Mouse (Mus musculus) right cerebral cortex, postnatal 4 days (tissue): ENCODE measurements at regions not wholly inside any gene's neighbourhood (a gene's known extent, or its start where the extent isn't known, plus 50 kb on each side); places are given as distances from the start of the nearest gene placed in this dataset.

Experiments used
- DNase-seq: peaks from one replicate; pipeline ENCODE4 v3.0.0-alpha.2; 2022

GRCm38 (mm10) chr6:66012675-66013074, 60.3 kb downstream of the 4930544G11Rik start:
- no peak for DNase-seq

GRCm38 (mm10) chr6:66023531-66023930, 71.1 kb downstream of the 4930544G11Rik start:
- no peak for DNase-seq

DNA sequence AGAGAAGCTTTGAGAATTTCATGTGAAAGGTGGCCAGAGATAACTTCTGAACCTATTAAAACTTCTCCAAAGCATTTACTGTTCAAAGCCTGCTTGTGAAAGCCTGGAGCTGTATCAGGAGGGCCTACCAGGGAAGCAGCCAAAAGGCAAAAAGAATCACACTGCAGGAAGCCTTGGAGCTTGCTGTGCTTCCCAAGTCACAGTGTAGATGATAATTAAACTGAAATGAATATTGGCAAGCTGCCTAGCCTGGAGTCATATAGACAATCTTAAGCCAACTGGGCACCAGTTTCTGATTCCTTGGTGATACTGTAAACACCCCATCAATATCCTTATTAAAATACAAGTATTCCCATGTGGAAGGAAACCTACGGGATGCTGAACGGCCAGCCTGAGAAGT, 84.4 kb downstream of the 4930544G11Rik start:
- no peak for DNase-seq

DNA sequence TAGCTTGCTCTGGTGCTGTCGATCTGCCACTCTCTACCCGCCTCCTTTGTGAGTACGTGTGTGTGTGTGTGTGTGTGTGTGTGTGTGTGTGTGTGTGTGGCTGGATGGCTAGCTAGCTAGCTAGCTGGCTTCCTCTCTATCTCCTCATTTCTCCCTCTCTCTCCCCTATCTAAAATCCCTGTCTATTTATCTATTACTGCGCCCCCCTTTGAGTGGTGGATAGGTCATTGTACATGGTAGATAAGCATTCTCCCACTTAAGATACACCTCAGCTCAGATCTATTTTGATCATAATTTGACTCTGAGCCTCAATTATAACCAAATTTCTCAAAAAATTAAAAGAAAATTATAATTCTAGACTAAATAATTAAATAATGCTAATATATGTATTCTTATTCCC, 99.4 kb downstream of the 4930544G11Rik start:
- DNase-seq = no peak

GRCm38 (mm10) chr6:66052386-66052785, 100.0 kb downstream of the 4930544G11Rik start:
- DNase-seq = no peak

GRCm38 (mm10) chr6:66053197-66053596, 100.8 kb downstream of the 4930544G11Rik start:
- no peak for DNase-seq

DNA sequence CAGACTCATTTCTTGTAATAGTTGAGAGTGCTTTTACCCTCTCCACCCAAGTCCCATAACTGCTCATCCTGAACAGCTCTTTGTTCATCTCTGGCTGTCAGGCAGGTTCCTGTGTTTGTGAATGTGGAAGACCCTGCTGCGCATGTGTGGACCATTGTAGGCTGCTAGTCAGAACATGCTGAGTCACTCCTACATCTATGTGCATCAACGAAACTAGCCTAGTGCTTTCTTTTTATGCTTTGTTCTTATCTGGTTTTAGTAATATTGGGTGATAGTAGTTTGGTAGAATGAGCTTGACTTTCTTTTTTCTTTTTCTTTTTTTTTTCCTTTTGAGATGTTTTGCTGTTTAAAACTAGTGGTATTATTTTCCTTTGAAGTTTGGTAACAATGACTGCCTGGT, 116.5 kb downstream of the 4930544G11Rik start:
- DNase-seq = no peak

GRCm38 (mm10) chr6:66077445-66077844, 125.0 kb downstream of the 4930544G11Rik start:
- DNase-seq = no peak

GRCm38 (mm10) chr6:66078769-66079168, 126.4 kb downstream of the 4930544G11Rik start:
- DNase-seq = no peak

DNA sequence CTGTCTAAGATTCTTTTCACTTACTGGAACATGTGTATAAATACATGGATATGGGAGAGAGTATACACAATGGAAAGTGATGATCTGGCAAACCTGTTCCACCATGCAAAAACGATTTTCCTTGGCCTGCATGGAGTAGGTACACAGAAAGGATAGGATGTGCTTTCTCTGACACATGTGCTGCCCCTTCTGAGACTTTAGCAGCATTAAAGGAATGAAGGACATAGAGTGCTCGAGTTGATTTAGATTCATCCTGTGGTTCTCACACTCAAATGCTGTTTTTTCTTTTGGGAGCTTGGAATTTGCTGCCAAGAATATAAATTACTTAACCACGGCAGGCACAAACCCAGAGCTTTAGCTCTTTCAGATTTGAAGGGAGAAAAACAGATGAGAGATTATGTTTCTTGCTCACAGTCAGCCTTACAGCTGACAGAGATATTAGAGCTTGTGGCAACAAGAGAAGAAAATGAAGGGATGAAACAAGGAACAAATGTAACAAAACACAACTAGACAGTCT, 149.2 kb downstream of the 4930544G11Rik start:
- no peak for DNase-seq

DNA sequence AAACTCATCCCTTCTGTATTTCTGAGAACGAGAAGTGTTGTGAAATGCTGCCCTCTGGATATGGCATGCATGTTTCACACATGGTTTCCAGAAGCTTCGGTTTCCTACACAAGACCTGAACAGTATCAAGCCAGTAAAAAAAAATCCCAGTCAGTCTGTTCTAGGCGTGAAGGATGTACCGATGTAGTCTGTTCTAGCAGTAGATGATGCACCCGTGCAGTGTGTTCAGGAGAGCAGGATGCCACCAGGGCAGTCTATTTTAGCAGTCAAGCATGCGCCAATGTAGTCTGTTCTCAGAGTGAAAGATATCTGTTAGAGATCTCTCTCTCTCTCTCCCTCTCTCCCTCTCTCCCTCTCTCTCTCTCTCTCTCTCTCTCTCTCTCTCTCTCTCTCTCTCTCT, 162.0 kb downstream of the 4930544G11Rik start:
- DNase-seq = no peak

DNA sequence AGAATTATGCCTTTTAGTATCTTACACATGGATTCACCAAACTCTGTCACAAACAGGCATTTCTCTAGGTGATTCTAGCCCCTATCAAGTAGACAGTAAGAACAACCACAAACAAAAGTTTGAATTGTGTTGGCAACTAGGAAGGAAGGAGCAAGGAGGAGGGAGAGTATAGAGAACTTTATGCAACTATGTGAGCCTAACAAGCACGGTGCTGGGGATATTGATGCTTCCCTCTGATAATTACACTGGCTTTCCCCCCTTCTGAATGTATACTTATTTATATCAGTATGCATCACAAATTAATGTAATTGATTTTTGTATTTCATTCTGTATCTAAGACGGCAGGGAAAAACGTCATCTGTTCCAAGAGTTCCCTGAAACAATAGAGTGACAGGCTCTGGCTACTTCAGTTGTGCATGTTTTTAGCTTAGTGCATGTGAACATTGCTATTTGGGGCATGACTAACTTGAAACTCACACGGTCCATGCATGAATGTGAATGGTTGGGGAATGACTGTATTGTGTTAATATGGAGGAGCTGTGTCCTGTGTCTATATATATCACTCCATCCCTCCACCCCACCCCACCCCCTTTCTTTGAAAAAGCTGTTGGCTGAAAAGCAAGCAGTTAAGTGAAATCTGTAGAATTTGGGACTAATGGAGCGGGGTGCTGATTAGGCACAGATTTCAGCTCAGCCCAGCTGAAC, 169.2 kb downstream of the 4930544G11Rik start:
- no peak for DNase-seq

- no peak for DNase-seq
Measured at GRCm38 (mm10) chr6:66124292-66124691, 171.9 kb downstream of the 4930544G11Rik start.

DNA sequence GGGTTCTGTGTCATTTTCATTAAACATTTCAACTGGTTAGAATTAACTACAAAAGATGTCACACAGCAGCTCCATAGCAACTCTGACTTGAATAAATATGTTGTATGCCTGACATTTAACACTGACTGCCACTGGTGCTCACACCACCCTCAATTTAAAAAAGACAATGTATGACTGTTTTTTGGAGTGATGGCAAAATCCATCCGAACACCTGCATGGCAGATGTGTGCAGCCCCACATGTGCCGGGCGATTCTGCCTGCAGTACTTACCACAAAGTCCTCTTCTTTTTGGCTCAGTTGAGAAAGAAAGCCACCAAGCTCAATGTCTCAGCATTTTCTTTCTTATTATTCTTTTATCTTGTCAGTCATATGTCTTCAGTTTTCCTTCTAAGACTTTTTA, 199.4 kb downstream of the 4930544G11Rik start:
- DNase-seq = no peak

DNA sequence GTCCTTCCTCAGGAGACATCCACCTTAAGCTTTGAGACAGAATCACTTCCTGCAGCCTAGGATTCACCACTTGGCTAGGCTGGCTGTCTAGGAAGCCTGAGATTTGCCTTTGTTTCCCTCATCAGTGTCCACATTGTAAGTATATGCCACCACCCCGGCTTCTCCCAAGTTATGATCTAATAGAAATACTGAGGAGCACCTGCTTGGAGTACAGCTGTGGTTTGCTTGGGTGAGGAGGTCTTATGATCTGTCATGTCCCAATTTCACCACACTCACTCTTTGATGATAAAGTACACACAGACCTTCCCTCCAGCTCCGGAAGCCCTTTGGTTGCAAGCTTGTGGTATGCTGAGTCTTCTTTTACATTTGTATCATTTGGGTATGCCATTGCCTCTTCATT, 202.4 kb downstream of the 4930544G11Rik start:
- no peak for DNase-seq

DNA sequence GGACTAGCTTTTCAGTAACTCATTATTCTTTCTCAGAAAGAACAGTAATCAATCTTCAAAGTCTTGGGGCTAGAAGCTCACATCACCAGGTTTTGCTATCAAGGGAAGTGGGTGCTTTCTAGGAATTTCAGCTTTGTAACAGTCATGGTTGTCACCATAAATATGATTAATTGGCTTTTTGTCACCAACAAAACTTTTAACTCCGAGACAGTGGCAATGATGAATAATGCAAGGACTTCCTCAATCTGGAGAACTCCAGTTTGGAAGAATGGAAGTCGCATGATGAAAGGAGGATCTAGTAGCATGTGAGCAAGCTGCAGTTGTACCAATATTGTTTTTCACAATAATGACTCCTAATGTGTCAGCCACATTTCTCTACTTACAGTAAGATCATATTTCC, 208.4 kb downstream of the 4930544G11Rik start:
- no peak for DNase-seq

GRCm38 (mm10) chr6:66168913-66169312, 216.5 kb downstream of the 4930544G11Rik start:
- DNase-seq = no peak

DNA sequence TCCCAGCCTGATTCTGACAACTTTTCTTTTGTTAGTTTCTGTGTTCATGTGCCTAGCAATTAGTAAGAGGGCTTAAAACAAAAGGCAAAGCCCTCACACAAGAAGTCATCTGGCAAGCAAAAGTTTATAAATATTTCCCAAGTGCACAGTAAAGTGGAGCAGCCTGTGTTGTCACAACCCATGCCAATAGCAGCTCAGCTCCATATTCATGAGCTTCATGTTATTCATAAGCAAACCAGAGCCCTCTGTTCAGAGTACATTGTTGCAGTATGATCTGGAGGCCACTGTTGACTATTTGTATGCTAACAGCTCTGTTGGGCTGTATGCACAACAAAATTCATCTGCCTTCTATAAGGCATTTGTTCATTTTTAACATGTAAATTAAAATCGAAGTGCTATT, 245.6 kb downstream of the 4930544G11Rik start:
- DNase-seq = no peak

GRCm38 (mm10) chr6:66200136-66200790, 247.9 kb downstream of the 4930544G11Rik start:
- no peak for DNase-seq

DNA sequence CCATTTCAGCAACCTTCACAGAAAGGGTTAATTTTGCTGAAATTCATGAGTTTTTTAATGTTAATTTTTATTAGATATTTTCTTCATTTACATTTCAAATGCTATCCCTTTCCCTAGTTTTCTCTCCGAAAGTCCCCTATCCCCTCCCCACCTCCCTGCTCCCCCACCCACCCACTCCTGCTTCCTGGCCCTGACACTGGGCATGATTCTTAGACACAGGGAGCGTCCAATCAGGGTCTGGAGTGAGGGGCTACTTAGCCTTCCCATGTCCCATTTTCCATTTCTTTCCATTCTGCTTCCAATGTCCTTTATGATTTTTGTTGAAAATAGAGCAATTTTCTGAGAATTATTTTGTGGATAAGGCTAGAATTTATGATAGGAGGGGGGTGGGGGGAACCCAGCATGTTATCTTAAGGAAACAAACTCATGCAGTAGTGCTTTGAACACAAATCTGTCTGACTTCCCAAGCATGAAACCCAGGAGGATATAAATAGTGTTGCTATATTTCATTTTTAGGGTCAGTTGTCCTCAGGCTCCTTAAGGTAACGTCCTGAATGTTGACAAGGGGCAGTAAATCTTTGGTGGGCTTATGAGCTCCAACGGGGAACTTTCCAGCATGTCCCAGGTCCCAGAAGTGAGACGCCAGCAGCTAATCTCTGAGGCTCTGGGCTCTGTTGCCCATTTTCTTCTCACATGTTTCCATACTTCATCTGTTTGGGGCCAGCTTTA, 254.0 kb downstream of the 4930544G11Rik start:
- DNase-seq = no peak

DNA sequence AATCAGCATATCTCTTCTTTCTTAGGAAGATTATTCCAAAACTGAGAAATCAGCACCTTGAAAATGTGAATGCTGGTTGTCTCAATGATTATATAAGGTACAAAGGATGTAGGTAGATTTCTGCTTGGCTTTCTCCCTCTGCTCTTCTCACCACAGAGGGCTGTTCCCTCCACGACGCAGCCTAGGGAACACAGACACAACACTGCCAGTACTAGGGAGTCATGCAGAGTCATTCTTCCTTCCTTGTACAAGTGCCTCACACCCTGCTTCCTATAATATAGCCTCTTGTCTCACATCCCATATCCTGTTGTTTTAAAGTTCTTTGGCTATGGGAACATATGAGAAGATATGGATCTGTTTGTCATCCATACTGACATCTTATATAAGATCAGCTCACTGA, 265.1 kb downstream of the 4930544G11Rik start:
- DNase-seq = no peak

- no peak for DNase-seq
Measured at GRCm38 (mm10) chr6:66224164-66224903, 271.9 kb downstream of the 4930544G11Rik start.

- DNase-seq = no peak
Measured at GRCm38 (mm10) chr6:66236368-66236767, 284.0 kb downstream of the 4930544G11Rik start.
